15 mouse cellular contexts compared by ENCODE assay signal in genomic region chr11:31745028-31745865, GRCm38 (mm10).
DNase-seq lines count a peak whose midpoint lies in the region; ATAC-seq and TF ChIP-seq lines count a peak whose summit lies in the region.
"Had no signal": no experiment of that assay in that cellular context is flagged by ENCODE, and none has a peak within 500 bp of the region (broad histone marks: within the 10 kb centered on the region; RNA-seq: fewer than 3 reads in every experiment).

No protein-coding gene starts in this region.

- TF ChIP-seq CTCF in lung, postnatal 0 days (IDR thresholded peaks at IDR 0.05): no peak
- TF ChIP-seq CTCF in lung, adult 2 months (IDR thresholded peaks at IDR 0.05; ENCODE audit: insufficient read depth, low read length): no peak

- 0 out of 2 replicates have a peak, but pooled peaks have one; percentile 36 for ATAC-seq in forebrain, embryonic 13.5 days
- ATAC-seq in forebrain, embryonic 11.5 days (replicated peaks; ENCODE audit: low FRiP score): no peak
- ATAC-seq in lung, postnatal 0 days: no peak

- no peak for DNase-seq in forebrain, embryonic 11.5 days (ENCODE audit: low spot score)
- DNase-seq in lung, postnatal 0 days (ENCODE audit: low spot score): peak; percentile 24
- no peak for DNase-seq in lung, adult 2 months
- no peak for DNase-seq in midbrain, embryonic 10.5 days (ENCODE audit: low spot score)
- no peak for DNase-seq in adrenal gland, postnatal 4 days (ENCODE audit: low spot score in 2 of 2)
- no peak for DNase-seq in thymus, adult 18-20 months
- no peak for DNase-seq in cerebellum, adult 8-10 months
- DNase-seq: adrenal gland, adult 8-10 months; cerebellum, postnatal 10 days; layer of hippocampus, adult 9-11 months; liver; right cerebral cortex, postnatal 25 days had no signal

- peaks cover 15% of the 10 kb centered on the region; the same call in 1 of the 2 replicates for H3K4me1 ChIP-seq in forebrain, embryonic 13.5 days
- H3K4me1 ChIP-seq in forebrain, embryonic 11.5 days (replicated peaks; ENCODE audit: control insufficient read depth, insufficient read depth, low read length): peaks cover 7% of the 10 kb centered on the region; the same call in 1 of the 2 replicates
- H3K4me1 ChIP-seq in lung, postnatal 0 days (ENCODE audit: insufficient read depth, low read depth, low read length): peaks cover under 1% of the 10 kb centered on the region
- peaks cover 15% of the 10 kb centered on the region for H3K4me1 ChIP-seq in lung, adult 2 months (ENCODE audit: control insufficient read depth, insufficient read depth, low read length)
- H3K4me1 ChIP-seq in midbrain, embryonic 10.5 days: peaks cover 71% of the 10 kb centered on the region
- H3K4me1 ChIP-seq: heart, embryonic 12.5 days had no signal

- H3K4me2 ChIP-seq in forebrain, embryonic 13.5 days: no peak overlapping the region
- H3K4me2 ChIP-seq in forebrain, embryonic 11.5 days (ENCODE audit: low read depth, low read length, severe bottlenecking): no peak overlapping the region
- H3K4me2 ChIP-seq in lung, postnatal 0 days (replicated peaks; ENCODE audit: low read depth, low read length): no peak overlapping the region
- H3K4me2 ChIP-seq: heart, embryonic 12.5 days had no signal

- H3K27ac ChIP-seq in forebrain, embryonic 13.5 days: no peak overlapping the region
- no peak overlapping the region for H3K27ac ChIP-seq in forebrain, embryonic 11.5 days (ENCODE audit: low read depth, low read length)
- 0 out of 2 replicates have a peak overlapping the region, but pooled peaks have one; percentile 21 for H3K27ac ChIP-seq in lung, postnatal 0 days (ENCODE audit: low read length)
- H3K27ac ChIP-seq in midbrain, embryonic 10.5 days (replicated peaks): peak overlapping the region; percentile 77

- no peaks in the 10 kb centered on the region for H3K36me3 ChIP-seq in forebrain, embryonic 13.5 days (ENCODE audit: poor library complexity, severe bottlenecking)
- no peaks in the 10 kb centered on the region for H3K36me3 ChIP-seq in forebrain, embryonic 11.5 days (ENCODE audit: control insufficient read depth, insufficient read depth, low read length)
- H3K36me3 ChIP-seq in lung, postnatal 0 days (ENCODE audit: insufficient read depth, low read length): no peaks in the 10 kb centered on the region
- H3K36me3 ChIP-seq in midbrain, embryonic 10.5 days: no peaks in the 10 kb centered on the region
- H3K36me3 ChIP-seq: heart, embryonic 12.5 days had no signal

- no peaks in the 10 kb centered on the region for H3K9me3 ChIP-seq in forebrain, embryonic 13.5 days (replicated peaks)
- no peaks in the 10 kb centered on the region for H3K9me3 ChIP-seq in forebrain, embryonic 11.5 days (ENCODE audit: control insufficient read depth, low read length)
- H3K9me3 ChIP-seq in lung, postnatal 0 days (ENCODE audit: low read length): no peaks in the 10 kb centered on the region
- H3K9me3 ChIP-seq in midbrain, embryonic 10.5 days (replicated peaks): no peaks in the 10 kb centered on the region
- H3K9me3 ChIP-seq: heart, embryonic 12.5 days; megakaryocyte, embryonic 14.5 days had no signal

- no peak for TF ChIP-seq POLR2A in lung, adult 2 months (IDR thresholded peaks at IDR 0.05; ENCODE audit: borderline replicate concordance, extremely low read depth, low read depth, low read length)

- H3K27me3 ChIP-seq in forebrain, embryonic 13.5 days: no peaks in the 10 kb centered on the region
- no peaks in the 10 kb centered on the region for H3K27me3 ChIP-seq in forebrain, embryonic 11.5 days (ENCODE audit: control insufficient read depth, insufficient read depth, low read length)
- H3K27me3 ChIP-seq in lung, postnatal 0 days (replicated peaks; ENCODE audit: insufficient read depth, low read length): no peaks in the 10 kb centered on the region
- H3K27me3 ChIP-seq in midbrain, embryonic 10.5 days (ENCODE audit: low read depth, poor library complexity, severe bottlenecking): no peaks in the 10 kb centered on the region
- H3K27me3 ChIP-seq: heart, embryonic 12.5 days had no signal

- no peak overlapping the region for H3K9ac ChIP-seq in forebrain, embryonic 13.5 days
- H3K9ac ChIP-seq in forebrain, embryonic 11.5 days (ENCODE audit: low read length): no peak overlapping the region
- no peak overlapping the region for H3K9ac ChIP-seq in lung, postnatal 0 days (replicated peaks; ENCODE audit: low read depth)
- H3K9ac ChIP-seq: heart, embryonic 12.5 days had no signal

- WGBS in forebrain, embryonic 13.5 days: 51% methylated on average over 16 of the region's 16 CpGs
- 63% methylated on average over 16 of the region's 16 CpGs for WGBS in forebrain, embryonic 11.5 days
- 45% methylated on average over 16 of the region's 16 CpGs for WGBS in lung, postnatal 0 days
- 58% methylated on average over 16 of the region's 16 CpGs for WGBS in lung, adult 2 months
- 65% methylated on average over 16 of the region's 16 CpGs for WGBS in midbrain, embryonic 10.5 days

- no peak for TF ChIP-seq EP300 in lung, postnatal 0 days (IDR thresholded peaks at IDR 0.05)

- no peak overlapping the region for H3K4me3 ChIP-seq in forebrain, embryonic 13.5 days
- H3K4me3 ChIP-seq in forebrain, embryonic 11.5 days (ENCODE audit: low read depth, low read length): no peak overlapping the region
- H3K4me3 ChIP-seq in lung, postnatal 0 days (ENCODE audit: low read depth, low read length): no peak overlapping the region
- H3K4me3 ChIP-seq in lung, adult 2 months (replicated peaks; ENCODE audit: extremely low read depth, low read depth, low read length): no peak overlapping the region
- H3K4me3 ChIP-seq in midbrain, embryonic 10.5 days: no peak overlapping the region
- H3K4me3 ChIP-seq: heart, embryonic 12.5 days; megakaryocyte, embryonic 14.5 days had no signal

Comparison
In these comparisons a context has a peak if more than half of its experiments do, and no peak if none do; other contexts are left out.
1. H3K27ac ChIP-seq: peak in lung, postnatal 0 days (single experiment) and midbrain, embryonic 10.5 days (single experiment); none in forebrain, embryonic 13.5 days (single experiment) and forebrain, embryonic 11.5 days (single experiment).